Mouse (Mus musculus): ENCODE data around the gene Vps8.

- TF ChIP-seq POLR2A (IDR thresholded peaks at IDR 0.05; ENCODE audit: low read depth, low read length) (no peak), CTCF (IDR thresholded peaks at IDR 0.05; ENCODE audit: borderline replicate concordance, insufficient read depth, low read length) (no peak)
These were observed 220.0 kb downstream of the Vps8 start for GRCm38 (mm10) chr16:21642906-21643305.
